Mouse (Mus musculus) T-cell, adult 66 days (primary cell): ENCODE results near the gene Sac3d1. TPM values are rescaled to one million over a fixed set of nuclear protein-coding genes. Genes with fewer than 3 reads are reported as not detected.

Source experiments
- total RNA-seq, 2 experiments: library from RNA; stranded (reverse); gene quantifications; 3 replicates in 1 of 2; 4 replicates in 1 of 2; pipeline ENCODE4 v1.2.4; 2023

Gene Sac3d1
- total RNA-seq, result 10 to 100 TPM; 10.7 to 14.0 TPM

DNA sequence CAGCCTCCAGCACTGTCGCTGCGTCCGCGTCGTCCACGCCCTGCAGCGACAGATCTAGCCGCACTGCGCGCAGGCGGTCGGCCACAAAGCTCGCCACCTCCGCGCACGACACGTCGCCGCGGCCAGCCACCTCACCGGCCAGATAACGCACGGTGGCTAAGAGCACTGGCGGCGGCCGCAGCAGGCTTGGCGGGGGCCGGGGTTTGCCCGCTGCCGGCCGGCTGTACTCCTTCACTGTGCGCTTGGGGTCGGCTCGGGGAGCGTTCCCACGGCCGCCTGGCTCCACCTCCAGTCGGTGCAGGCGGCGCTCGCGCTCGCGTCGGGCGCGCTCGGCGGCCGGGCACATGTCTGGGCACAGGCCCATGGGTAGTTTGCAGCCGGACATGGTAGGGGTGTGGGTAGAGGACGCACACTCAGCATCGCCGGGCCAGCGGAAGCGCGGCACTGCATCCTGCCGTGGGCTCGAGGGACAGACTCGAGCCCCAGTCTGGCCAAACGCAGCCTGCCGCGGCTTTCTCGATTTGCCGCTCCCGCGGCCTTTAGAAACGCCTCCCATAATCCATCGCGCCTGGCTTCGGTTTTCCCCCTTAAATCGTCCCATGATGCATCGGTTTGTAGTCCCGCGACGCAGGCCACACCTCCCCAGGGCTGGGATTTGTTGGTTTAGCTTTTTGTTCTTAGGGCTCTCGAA, at the start of gene Sac3d1:
Sac3d1 (minus strand) TSS at position 665 of the 691 bp plus-strand sequence.

DNA sequence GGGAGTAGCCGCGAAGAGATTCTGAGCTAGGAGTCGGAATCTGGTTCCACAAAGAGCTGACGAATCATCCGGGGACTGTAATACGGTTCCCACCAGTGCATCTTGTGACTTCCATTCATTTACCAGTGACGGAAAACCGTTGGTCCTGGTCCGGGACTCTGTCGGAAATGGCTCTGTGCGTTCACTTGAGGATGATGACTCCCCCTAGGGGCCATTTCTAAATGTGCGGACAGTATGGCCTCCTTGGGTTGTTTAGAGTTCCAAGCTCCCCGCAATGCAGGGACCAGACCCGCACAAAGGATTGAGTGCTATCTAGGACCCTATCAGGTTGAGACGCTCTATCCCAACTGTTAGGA, 22.9 kb upstream of the Sac3d1 start, which contains the start of gene Arl2:
Arl2 (minus strand) TSS at position 155 of the 356 bp plus-strand sequence.

DNA sequence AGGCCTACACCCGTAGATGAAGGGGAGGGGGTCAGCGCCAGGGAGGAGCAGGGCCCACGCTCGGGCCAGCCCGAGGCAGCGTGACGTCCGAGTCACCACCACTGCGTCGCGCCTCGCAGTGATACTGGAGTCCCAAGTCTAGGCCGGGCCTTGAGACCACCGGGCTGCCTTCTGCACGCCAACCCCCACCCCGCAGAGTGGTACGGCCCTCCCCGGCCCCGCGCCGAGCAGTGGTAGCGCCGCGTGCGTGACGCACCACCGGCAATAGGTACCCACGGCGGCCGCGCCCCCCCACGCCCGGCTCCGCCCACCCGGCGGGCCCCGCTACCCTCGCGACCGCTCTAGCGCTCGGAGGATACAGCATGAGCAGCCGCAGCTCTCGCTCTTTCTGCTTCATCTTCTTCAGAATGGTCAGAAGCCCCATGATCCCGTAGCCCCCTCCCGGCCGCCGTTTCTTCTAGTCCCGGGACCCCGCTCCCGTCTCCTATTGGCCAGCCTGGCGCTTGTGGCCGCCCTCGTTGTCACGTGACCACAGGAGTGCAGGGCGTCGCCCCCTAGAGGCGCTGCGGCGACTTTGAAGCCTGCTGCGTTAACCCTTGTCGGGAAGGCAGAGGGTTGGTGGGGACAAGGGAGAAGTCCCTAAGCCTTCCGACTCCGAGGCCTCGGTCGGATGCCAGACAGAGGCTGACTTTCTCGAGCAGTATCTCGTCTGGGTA, 22.4 kb upstream of the Sac3d1 start, which contains the start of gene Batf2:
Batf2 (plus strand) TSS at position 306 of the 716 bp plus-strand sequence.

DNA sequence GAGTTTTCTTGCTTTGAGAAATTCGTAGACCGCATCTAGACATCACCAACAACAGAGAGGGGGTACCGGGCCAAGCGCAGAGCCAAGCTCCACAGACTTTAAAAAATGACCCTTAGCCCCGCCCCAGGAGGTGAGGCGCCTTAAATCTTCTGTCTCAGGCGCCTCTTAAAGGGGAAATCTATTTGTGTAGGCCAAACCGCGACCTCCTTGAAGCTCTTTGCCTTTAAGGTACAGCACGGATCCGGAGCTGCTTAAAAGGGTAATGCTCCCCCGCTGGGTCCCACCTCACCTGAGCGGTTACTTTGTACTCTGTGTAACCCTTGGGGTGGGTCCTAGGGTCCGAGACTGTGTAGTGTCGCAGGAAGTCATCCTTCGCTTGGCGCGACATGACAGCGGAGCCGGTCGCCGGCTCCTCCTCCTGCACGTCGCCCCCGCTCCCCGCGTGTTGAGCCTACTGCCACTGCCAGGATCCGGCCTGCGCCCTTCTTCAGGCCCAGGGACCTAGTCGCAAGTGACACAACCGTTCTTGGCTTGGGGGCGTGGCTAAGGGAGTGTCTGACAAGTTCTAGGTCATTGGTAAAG, 9.4 kb upstream of the Sac3d1 start, which contains the start of gene Snx15:
Snx15 (minus strand) TSS at position 545 of the 582 bp plus-strand sequence.

DNA sequence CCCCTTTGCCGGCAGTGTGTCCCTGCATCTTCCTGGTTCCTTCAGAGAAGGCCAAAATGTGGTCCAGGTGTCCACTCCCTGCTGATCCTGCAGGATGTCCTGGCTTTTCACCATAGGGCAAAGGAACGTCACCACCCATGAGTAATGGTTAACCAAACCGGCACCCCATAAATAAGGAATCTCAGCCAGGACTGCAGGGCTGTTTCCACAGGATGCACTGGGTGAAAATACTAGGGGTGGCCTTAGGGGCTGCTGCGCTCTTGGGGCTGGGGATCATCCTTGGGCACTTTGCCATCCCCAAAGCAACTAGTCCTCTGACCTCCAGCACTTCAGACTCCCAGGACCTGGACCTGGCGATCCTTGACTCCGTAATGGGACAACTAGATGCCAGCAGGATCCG, 12.9 kb downstream of the Sac3d1 start, which contains the start of gene Naaladl1:
Naaladl1 (plus strand) TSS at position 197 of the 400 bp plus-strand sequence.

DNA sequence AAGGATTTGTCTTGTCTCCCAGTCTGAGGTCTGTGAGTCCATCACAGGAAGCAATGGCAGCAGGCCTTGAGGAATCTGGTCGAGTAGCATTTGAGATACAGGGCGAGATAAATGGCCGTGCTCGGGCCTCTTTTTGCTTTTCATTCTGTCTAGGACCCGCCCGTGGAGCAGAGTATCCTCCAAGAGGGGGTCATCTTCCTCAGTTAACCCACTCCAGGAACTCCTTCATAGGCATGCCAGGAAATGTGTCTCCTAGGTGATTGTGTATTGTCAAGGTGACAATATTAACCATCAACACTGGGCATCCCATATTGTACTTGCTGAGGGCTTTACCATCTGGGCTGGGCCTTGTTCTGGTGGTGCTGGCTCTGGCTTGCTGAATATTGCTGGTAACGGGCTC, 24.3 kb downstream of the Sac3d1 start, which contains the start of gene AC131692.1:
AC131692.1 (plus strand) TSS at position 301 of the 400 bp plus-strand sequence.

DNA sequence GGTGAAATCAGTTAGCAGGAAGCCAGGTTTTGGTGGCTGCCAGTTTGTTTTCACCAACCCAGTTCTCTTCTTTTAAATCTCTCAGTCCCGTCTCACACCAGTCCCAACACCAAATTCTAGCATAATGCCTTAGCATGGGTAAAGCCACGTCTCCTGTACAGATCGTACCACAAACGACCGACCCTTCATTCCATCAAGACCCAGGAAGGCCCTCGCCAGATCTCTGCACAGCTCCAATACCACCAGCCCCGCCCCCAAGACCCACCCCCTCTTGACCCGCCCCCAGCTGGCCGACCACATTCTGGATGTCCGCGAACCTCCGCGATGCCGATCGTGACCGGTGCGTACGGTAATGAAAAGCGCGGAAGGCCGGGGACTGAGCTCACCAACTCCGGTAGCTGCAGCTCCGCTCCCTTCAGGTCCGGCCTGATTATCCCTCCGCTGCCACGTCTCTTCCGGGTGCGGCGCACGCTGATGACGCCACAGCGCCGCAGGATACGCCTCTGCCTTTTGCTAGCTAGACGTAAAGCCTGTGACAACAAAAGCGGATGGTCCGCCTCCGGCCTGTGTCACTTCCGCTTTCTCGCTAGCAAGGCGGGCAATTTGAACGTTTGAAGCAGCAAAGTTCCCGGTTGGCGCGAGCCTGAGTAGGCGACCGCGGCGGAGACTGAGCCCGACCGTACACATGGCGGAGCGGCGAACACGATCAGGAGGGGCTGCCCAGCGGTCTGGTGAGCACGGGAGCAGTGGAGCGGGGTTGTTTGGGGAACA, 33.8 kb downstream of the Sac3d1 start, which contains the start of the genes Zfpl1 and Cdca5:
Zfpl1 (minus strand) TSS at position 479 of the 771 bp plus-strand sequence.
Cdca5 (plus strand) TSS at position 506 of the 771 bp plus-strand sequence.

DNA sequence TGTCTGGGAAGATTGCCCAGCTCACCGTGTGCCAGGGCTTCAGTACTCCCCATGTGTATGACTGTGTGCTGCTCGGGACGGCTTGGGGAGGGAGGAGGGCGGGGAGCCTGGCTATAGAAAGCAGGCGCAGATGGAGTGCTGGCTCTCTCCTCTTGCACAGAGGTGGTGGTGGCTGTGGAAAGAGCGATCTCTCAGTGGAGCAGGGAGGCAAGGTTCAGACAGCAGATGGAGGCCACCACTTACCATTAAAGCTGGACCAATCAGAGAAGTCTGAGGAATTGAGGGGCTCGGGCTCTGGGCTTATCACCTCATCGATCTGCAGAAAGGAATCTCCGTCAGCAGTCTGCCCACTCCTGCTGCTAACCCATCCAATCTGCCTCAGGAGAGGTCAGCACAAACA, 36.3 kb downstream of the Sac3d1 start, which contains the start of gene Gm28374:
Gm28374 (minus strand) TSS at position 101 of the 400 bp plus-strand sequence.

DNA sequence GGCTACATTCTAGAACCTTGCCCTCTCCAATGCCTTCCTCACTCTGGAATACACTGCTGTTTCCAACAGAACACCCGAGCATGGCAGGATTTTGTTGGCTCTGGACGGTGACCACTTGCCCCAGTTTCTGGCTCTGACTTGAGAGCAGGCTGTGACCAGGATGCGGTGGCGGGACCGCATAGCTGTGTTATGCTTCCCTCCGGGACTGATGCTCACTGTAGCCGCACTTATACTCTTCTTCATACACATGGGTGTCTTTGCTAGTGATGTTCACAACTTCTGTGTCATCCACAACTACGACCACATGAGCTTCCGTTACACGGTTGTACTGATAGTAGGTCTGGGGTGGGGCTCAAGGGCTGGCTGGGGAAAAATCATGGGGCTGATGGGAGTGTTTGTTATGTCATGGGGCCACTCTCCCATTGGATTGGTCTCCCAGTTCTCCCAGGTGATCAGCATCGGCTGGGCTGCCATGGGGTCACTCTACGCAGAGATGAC, 38.4 kb downstream of the Sac3d1 start, which contains the start of gene Tmem262:
Tmem262 (plus strand) TSS at position 51 of the 498 bp plus-strand sequence.

DNA sequence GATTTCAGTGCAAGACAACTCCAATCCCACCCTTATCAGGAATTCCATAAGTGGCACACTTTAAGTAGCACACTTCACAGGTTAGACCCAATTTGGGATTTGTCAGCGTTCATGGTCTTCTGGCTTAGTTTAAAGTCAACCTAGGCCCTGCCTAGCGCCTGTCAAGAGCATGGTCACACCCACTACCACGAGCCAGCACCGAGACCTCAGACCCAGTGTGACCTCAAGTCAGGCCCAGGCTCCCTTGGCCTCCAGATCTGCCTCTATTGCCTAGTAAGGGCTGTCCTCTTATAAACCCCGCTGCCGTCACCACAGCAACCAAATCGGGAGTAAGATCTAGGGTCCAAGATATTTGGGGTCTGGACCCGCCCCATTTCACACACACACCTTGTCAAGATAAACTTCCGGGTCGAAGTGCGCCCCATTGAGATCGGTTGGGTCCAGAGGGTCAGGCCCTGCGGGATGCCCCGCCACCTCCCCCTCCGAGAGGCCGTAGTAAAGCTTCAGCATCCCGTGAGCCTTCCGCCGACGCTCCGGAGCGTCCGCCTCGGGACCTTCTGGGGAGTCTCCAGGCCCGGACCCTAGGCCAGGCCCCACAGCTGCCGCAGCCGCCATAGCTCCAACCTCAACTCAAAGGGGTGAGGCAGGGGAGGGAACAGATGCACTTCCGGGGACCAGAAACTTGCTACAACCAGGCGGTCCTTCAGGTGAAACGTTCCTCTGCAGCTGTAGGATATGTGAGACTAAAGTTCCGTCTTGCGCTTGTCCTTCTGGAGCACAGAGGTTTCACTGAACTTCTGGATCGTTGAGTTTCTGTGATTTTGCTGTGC, 41.7 kb downstream of the Sac3d1 start, which contains the start of gene Vps51:
Vps51 (minus strand) TSS at position 668 of the 830 bp plus-strand sequence.

DNA sequence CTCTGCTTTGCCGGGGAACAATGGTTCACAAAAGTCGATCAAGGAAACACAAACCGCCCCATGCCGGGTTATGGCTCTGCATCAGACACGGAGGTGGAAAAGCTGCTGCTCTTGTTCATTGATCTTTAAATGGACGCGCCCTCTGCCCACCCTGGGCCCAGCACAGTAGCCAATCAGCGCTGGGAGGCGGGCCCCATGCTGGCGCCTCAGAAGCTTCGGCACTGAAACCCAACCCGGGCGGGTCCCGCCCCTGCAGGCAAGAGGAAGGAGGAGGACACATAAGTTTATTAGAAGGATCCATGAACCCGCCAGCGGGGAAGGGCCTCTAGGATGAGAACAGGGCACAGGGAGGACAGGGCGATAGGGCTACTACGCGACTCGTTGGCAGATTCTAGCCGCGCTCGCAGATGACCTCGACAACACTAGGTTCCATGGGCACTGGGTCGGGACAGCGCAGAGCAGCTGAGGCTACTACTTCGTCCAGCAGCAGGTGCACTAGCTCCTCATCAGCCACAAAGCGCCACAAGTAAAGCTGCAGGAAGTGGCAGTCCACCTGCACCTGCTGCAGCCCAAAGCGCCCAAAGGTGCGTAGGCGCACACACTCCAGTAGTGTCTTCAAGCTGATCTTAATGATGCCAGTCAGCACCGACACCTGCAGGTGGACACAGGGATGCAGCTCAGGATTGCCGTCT, 50.6 kb downstream of the Sac3d1 start, which contains the start of gene Tm7sf2:
Tm7sf2 (minus strand) TSS at position 650 of the 692 bp plus-strand sequence.

Other genes with a start within 250 kb of the Sac3d1 start
- 100 to 1,000 TPM; 177 to 193 TPM for gene Frmd8, start 243.4 kb downstream of the Sac3d1 start, total RNA-seq
- 10 to 100 TPM; 22.3 to 23.2 TPM for gene Slc25a45, start 240.8 kb downstream of the Sac3d1 start, total RNA-seq
- gene Tigd3, start 224.5 kb downstream of the Sac3d1 start, total RNA-seq, result 1 to 10 TPM; 4.9 to 6.1 TPM
- gene Dpf2, start 205.6 kb downstream of the Sac3d1 start, total RNA-seq, result 100 to 1,000 TPM; 147 to 183 TPM
- under 1 TPM in 1 of 2 experiments, not detected in 1; 0.52 TPM for gene Cdc42ep2, start 193.8 kb downstream of the Sac3d1 start, total RNA-seq
- gene Pola2, start 154.4 kb downstream of the Sac3d1 start, total RNA-seq, result 10 to 100 TPM; 66.1 to 74.2 TPM
- not detected for gene Slc22a20, start 132.5 kb downstream of the Sac3d1 start, total RNA-seq
- 100 to 1,000 TPM; 165 to 174 TPM for gene Capn1, start 102.8 kb downstream of the Sac3d1 start, total RNA-seq
- 10 to 100 TPM; 49.9 to 56.0 TPM for gene Syvn1, start 72.1 kb downstream of the Sac3d1 start, total RNA-seq
- 10 to 100 TPM; 21.7 to 31.5 TPM for gene Mrpl49, start 60.9 kb downstream of the Sac3d1 start, total RNA-seq
- gene Fau, start 60.8 kb downstream of the Sac3d1 start, total RNA-seq, result 1,000 to 10,000 TPM; 3,055 to 3,156 TPM
- gene Znhit2, start 57.5 kb downstream of the Sac3d1 start, total RNA-seq, result 10 to 100 TPM; 16.1 to 20.1 TPM
- gene Tm7sf2, start 50.3 kb downstream of the Sac3d1 start, total RNA-seq, result 10 to 100 TPM; 18.7 to 20.5 TPM
- gene Vps51, start 41.4 kb downstream of the Sac3d1 start, total RNA-seq, result 100 to 1,000 TPM; 107 to 113 TPM
- gene Tmem262, start 38.6 kb downstream of the Sac3d1 start, total RNA-seq, result not detected
- gene Gm28374, start 36.4 kb downstream of the Sac3d1 start, total RNA-seq, result not detected
- gene Zfpl1, start 33.7 kb downstream of the Sac3d1 start, total RNA-seq, result 10 to 100 TPM; 56.5 to 63.3 TPM
- gene Cdca5, start 33.7 kb downstream of the Sac3d1 start, total RNA-seq, result 1 to 10 TPM; 1.7 to 3.6 TPM
- not detected for gene AC131692.1, start 24.2 kb downstream of the Sac3d1 start, total RNA-seq
- gene Naaladl1, start 12.9 kb downstream of the Sac3d1 start, total RNA-seq, result not detected
- 10 to 100 TPM; 33.6 to 39.4 TPM for gene Snx15, start 9.7 kb upstream of the Sac3d1 start, total RNA-seq
- gene Batf2, start 22.3 kb upstream of the Sac3d1 start, total RNA-seq, result under 1 TPM in 1 of 2 experiments, not detected in 1; 0.95 TPM
- gene Arl2, start 22.9 kb upstream of the Sac3d1 start, total RNA-seq, result 10 to 100 TPM; 24.3 to 25.9 TPM
- not detected for gene Majin, start 65.7 kb upstream of the Sac3d1 start, total RNA-seq
- not detected for gene Gpha2, start 107.7 kb upstream of the Sac3d1 start, total RNA-seq
- 10 to 100 TPM; 20.3 to 31.1 TPM for gene Ppp2r5b, start 117.2 kb upstream of the Sac3d1 start, total RNA-seq
- gene Atg2a, start 123.0 kb upstream of the Sac3d1 start, total RNA-seq, result 100 to 1,000 TPM; 171 to 195 TPM
- gene Ehd1, start 158.1 kb upstream of the Sac3d1 start, total RNA-seq, result 10 to 100 TPM; 40.0 to 48.7 TPM
- gene Cdc42bpg, start 187.8 kb upstream of the Sac3d1 start, total RNA-seq, result 1 to 10 TPM; 5.8 to 7.4 TPM
- 10 to 100 TPM; 39.7 to 51.0 TPM for gene Men1, start 216.3 kb upstream of the Sac3d1 start, total RNA-seq
- 100 to 1,000 TPM; 548 to 585 TPM for gene Map4k2, start 222.5 kb upstream of the Sac3d1 start, total RNA-seq
- 1,000 to 10,000 TPM in 1 of 2 experiments, 100 to 1,000 TPM in 1; 947 to 1,030 TPM for gene Sf1, start 245.0 kb upstream of the Sac3d1 start, total RNA-seq